Mouse (Mus musculus) E14TG2a.4 (cell line): Measurements from ENCODE around the gene Tenm2.

Experiments
- H3K27me3 ChIP-seq: 2 replicates; pipeline ENCODE4 v1.6.1; 2014; ENCODE audit warnings: low read length, control low read depth; ENCODE audit not compliant: insufficient read depth
- H3K36me3 ChIP-seq: 2 replicates; pipeline ENCODE4 v1.6.1; 2014; ENCODE audit warnings: low read length, control low read depth; ENCODE audit not compliant: insufficient read depth
- H3K4me1 ChIP-seq: replicated peaks from 2 replicates; pipeline ENCODE4 v1.6.1; 2014; ENCODE audit warnings: low read depth, low read length, control low read depth
- H3K4me3 ChIP-seq: replicated peaks from 2 replicates; pipeline ENCODE4 v1.5.1; 2014; ENCODE audit warnings: mild to moderate bottlenecking, low read length
- H3K9me3 ChIP-seq: 2 replicates; pipeline ENCODE4 v1.6.1; 2014; ENCODE audit warnings: low read length, control low read depth
- CTCF ChIP-seq: conservative IDR thresholded peaks from 2 replicates; pipeline ENCODE4 v1.5.1; 2014; ENCODE audit warnings: low read length
- NANOG ChIP-seq: IDR thresholded peaks from 2 replicates; pipeline ENCODE4 v1.6.1; 2014; ENCODE audit warnings: borderline replicate concordance, low read length, mixed read lengths
- POU5F1 ChIP-seq: IDR thresholded peaks from 2 replicates; pipeline ENCODE4 v1.6.1; 2014; ENCODE audit warnings: low read length, borderline replicate concordance

The Tenm2 gene

DNA sequence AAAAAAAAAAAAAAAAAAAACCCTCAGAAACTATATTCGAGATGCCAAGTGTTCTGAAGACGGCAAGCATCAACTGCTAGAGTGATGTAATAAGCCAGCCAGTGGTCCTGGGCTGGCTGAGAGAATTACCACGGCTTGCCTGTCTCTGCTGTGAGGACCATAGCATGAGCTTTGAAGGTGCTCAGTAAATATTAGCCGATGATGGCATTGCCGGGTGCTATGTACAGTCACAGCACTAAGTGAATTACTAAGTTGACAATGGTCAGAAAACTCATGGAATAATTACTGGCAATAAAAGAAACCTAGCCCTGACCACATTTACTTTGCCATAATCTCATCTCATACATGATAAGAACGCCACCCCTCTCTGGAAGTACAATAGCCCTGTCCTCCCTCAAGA, 549.5 kb downstream of the Tenm2 start:
- Histone ChIP-seq H3K36me3 (no peaks in the 10 kb centered on the region), H3K4me3 (no peak overlapping the region), H3K4me1 (no peaks in the 10 kb centered on the region), H3K27me3 (no peaks in the 10 kb centered on the region), H3K9me3 (no peaks in the 10 kb centered on the region)
- no peak for TF ChIP-seq NANOG
- TF ChIP-seq POU5F1, result no peak
- no peak for TF ChIP-seq CTCF

DNA sequence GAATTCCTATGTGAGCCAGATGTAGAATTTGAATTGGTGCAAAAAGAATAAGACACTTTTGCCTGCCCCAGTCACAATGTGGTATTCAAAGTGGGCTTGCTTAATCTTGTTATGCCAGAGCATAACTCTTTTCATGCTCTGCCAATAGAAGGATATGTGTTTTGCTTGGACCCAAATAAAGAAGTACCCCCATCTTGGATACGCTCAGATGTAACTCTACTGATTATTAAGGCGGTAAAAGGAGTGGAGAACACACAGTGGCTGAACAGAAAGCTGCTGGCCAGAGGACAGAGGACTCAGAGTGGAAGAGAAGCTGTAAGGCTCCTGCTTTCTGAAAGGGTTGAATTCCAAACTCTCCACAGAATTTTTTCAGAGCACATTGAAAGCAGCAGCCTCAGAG, 556.4 kb downstream of the Tenm2 start:
- no peaks in the 10 kb centered on the region for H3K36me3 ChIP-seq
- peaks cover 3% of the 10 kb centered on the region; the same call in 1 of the 2 replicates for H3K4me1 ChIP-seq
- peaks cover 13% of the 10 kb centered on the region for H3K27me3 ChIP-seq
- H3K4me3 ChIP-seq, result no peak overlapping the region
- H3K9me3 ChIP-seq, result no peaks in the 10 kb centered on the region
- no peak for TF ChIP-seq POU5F1
- no peak for TF ChIP-seq CTCF
- no peak for TF ChIP-seq NANOG

DNA sequence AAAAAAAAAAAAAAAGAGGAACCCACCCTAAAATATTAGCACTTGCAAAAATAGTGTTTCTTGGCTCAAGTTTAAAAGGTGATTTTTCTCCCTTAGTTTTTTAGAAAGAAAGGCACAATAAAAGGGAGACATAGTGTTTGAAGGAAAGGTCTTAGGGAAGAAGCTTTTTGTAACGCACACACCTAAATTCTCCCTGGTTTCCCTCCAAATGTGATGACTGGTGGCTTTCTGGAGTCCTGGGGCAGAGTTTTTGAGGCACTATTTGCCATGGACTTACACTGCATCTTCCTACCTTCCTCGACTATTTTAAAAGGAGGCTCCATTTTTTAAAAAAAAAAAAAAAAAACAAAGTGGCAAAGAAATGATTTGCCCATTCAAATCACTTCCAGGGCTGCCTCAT, 557.2 kb downstream of the Tenm2 start:
- no peaks in the 10 kb centered on the region for H3K36me3 ChIP-seq
- H3K4me3 ChIP-seq, result no peak overlapping the region
- peaks cover 13% of the 10 kb centered on the region for H3K27me3 ChIP-seq
- no peak for TF ChIP-seq POU5F1
- TF ChIP-seq NANOG, result no peak
- TF ChIP-seq CTCF, result no peak
- H3K9me3 ChIP-seq, result no peaks in the 10 kb centered on the region
- peaks cover 3% of the 10 kb centered on the region; the same call in 1 of the 2 replicates for H3K4me1 ChIP-seq

DNA sequence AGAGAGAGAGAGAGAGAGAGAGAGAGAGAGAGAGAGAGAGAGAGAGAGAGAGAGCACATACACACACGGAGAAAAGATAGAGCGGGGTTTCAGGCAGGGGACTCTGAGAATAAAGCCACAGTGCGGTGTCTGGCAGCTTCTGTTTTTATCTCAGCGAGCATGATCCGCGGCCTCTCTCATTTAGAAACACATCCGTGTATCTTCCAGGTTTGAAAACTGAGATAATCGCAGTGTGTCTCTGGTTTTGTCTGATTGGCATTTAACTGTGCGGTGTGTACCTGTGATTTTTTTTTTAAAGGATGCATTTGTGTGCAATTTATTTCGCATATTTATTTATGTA, 557.7 kb downstream of the Tenm2 start:
- H3K4me1 ChIP-seq, result peaks cover 3% of the 10 kb centered on the region; the same call in 1 of the 2 replicates
- H3K36me3 ChIP-seq, result no peaks in the 10 kb centered on the region
- no peak overlapping the region for H3K4me3 ChIP-seq
- no peaks in the 10 kb centered on the region for H3K9me3 ChIP-seq
- no peak for TF ChIP-seq CTCF
- no peak for TF ChIP-seq POU5F1
- no peak for TF ChIP-seq NANOG
- H3K27me3 ChIP-seq, result peaks cover 13% of the 10 kb centered on the region

DNA sequence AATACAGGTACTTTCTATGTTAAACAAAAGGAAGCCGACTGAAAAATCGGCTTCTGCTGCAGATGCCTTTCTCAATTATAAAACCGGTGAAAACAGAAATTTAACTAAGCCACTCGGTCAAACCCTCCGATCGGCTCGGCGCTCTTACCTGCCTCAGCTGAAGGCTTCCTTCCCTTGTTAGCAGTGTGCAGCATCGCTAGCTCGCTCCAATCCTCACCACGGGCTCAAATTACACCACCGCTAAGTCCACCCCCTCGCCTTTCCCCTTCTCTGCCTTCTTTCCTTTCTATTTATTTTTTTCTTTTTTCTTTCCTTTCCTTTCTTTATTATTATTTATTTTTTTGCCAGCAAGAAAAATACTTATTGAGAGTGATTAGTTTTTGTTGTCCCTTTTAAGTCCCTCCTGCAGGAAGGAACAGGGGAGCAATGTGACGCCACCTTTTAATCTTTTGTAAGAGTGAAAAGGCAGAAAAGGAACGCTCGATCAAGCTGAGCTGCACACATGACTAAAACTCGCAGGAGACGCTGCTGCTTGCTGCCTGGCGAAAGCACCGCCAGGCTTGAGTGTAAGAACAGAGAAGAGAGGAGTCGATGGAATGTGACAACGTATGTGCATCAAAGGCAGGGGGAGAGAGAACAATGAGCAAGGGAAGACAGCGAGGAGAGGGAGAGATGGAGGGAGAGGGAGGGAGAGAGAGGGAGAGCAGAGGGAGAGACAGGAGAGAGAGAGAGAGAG, 558.3 kb downstream of the Tenm2 start:
- no peaks in the 10 kb centered on the region for H3K36me3 ChIP-seq
- TF ChIP-seq POU5F1, result no peak
- no peak for TF ChIP-seq NANOG
- no peak for TF ChIP-seq CTCF

DNA sequence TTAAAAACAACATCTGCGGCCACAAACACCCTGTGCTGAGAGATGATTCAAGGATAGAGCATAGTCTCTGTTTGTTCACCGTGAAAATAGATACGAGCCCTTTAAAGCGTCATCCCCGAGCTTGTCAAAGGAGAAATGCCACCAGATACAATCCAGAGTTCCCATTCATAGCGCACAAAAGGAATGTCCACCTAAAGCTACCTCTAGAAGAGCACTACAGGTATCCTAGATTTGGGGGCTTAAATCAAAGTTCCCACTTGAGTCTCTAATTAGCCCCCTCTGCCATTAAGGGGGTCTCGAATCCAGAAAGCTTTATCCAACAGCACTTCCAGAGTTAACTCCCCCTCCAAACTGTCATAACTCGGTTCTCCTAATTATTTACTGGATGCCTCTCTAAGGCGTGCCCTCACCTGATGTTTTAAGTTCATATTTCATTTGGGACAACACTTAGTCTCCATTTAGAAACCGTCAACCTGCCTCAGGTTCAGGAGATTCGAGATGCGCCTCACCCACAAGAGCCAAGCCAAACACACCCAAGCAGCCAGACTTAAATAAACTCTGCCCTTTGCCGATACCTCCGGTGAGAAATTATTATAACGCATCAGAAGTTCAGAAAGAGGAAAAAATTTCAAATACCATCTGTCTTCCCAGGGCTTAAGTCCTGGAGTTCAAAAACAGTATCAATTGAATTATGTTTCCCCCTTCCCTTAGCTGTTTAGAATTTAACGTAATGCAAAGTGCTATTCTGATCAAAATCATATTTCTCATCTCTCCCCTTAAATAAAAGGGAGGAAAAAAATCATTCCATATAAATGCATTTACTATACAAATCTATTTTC, 559.1 kb downstream of the Tenm2 start:
- TF ChIP-seq POU5F1 (no peak), NANOG (no peak), CTCF (no peak)
- H3K4me1 ChIP-seq, result peaks cover 3% of the 10 kb centered on the region; the same call in 1 of the 2 replicates
- H3K4me3 ChIP-seq, result no peak overlapping the region
- H3K9me3 ChIP-seq, result no peaks in the 10 kb centered on the region
- H3K36me3 ChIP-seq, result no peaks in the 10 kb centered on the region
- peaks cover 13% of the 10 kb centered on the region for H3K27me3 ChIP-seq

More for the DNA sequence above, 558.3 kb downstream of the Tenm2 start:
- H3K9me3 ChIP-seq, result no peaks in the 10 kb centered on the region
- peaks cover 3% of the 10 kb centered on the region; the same call in 1 of the 2 replicates for H3K4me1 ChIP-seq
- peaks cover 13% of the 10 kb centered on the region for H3K27me3 ChIP-seq
- H3K4me3 ChIP-seq, result 0 out of 2 replicates have a peak overlapping the region, but pooled peaks have one; percentile 23

DNA sequence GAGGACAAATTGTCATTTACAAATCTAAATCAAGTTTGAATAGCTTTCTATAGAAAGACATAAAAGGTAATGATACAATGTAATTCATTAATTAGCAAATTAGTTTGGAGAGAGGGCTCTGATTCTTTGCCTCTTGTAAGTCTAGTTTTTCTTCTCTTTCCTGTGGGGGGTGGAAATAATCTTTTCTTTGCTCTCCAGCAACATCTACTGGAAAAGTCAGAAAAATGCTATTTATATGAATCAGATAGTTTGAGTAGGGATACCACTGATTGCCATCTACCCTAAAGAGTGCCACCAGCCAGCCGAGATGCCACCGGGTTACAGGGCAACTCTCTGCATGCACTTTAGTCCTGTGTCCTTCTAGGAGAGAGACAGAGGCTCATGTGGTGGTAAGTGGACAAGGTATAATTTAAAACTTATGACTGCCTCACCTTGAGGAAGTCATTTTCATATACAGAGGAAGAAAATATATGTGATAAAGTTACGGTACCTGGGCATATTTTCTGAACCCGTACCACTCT, 560.8 kb downstream of the Tenm2 start:
- TF ChIP-seq POU5F1 (no peak), CTCF (no peak), NANOG (no peak)
- no peaks in the 10 kb centered on the region for H3K9me3 ChIP-seq
- peaks cover 3% of the 10 kb centered on the region; the same call in 1 of the 2 replicates for H3K4me1 ChIP-seq
- no peak overlapping the region for H3K4me3 ChIP-seq
- no peaks in the 10 kb centered on the region for H3K36me3 ChIP-seq
- peaks cover 13% of the 10 kb centered on the region for H3K27me3 ChIP-seq

DNA sequence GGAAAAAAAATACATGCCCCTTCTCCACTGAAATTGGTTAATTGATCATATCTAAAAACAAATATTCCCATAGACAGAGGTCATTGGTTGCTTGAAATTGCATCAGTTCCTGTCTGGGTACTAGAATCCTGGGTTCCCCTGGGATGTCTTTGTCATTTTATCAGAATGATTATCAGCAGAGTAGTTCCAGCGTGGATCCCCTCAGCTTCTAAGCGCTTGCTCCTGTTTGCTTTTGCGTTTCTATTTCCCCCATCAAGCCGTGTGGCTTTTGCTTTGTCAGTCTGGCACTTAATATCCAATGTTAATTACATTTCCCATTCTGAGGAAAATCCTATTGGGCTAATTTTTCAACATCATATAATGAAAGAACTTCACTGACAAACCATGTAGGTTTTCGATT, 561.6 kb downstream of the Tenm2 start:
- TF ChIP-seq CTCF (no peak), POU5F1 (no peak), NANOG (no peak)
- Histone ChIP-seq H3K9me3 (no peaks in the 10 kb centered on the region), H3K4me3 (no peak overlapping the region), H3K4me1 (peaks cover 3% of the 10 kb centered on the region; the same call in 1 of the 2 replicates), H3K27me3 (peaks cover 13% of the 10 kb centered on the region), H3K36me3 (no peaks in the 10 kb centered on the region)
